Mouse (Mus musculus) liver, embryonic 12.5 days (tissue): Measurements from ENCODE around the gene Ptger1. TPM values are rescaled to one million over a fixed set of nuclear protein-coding genes. Genes with fewer than 3 reads are reported as not detected.

Source experiments
- ATAC-seq: fragments of 200-750 bp; cut with Nextera tagmentation; 2 replicates; pipeline ENCODE4 v1.8.0; 2017; ENCODE audit warnings: moderate number of reproducible peaks, mild to moderate bottlenecking, moderate library complexity
- H3K27ac ChIP-seq: fragments of 300-500 bp; sonication (generic); 2 replicates; pipeline ENCODE4 v1.5.1; 2016; ENCODE audit warnings: mild to moderate bottlenecking
- H3K27me3 ChIP-seq: fragments of 300-500 bp; sonication (generic); replicated peaks from 2 replicates; pipeline ENCODE4 v1.6.1; 2016; ENCODE audit warnings: mild to moderate bottlenecking, moderate library complexity
- H3K36me3 ChIP-seq: fragments of 300-500 bp; sonication (generic); 2 replicates; pipeline ENCODE4 v1.6.1; 2016; ENCODE audit warnings: mild to moderate bottlenecking, moderate library complexity
- H3K4me1 ChIP-seq: fragments of 300-500 bp; sonication (generic); 2 replicates; pipeline ENCODE4 v1.6.1; 2016
- H3K4me2 ChIP-seq: fragments of 300-500 bp; sonication (generic); 2 replicates; pipeline ENCODE4 v1.6.1; 2016; ENCODE audit warnings: mild to moderate bottlenecking, moderate library complexity
- H3K4me3 ChIP-seq: fragments of 300-500 bp; sonication (generic); 2 replicates; pipeline ENCODE4 v1.5.1; 2016; ENCODE audit warnings: mild to moderate bottlenecking, moderate library complexity
- H3K9ac ChIP-seq: fragments of 300-500 bp; sonication (generic); 2 replicates; pipeline ENCODE4 v1.6.1; 2016; ENCODE audit warnings: mild to moderate bottlenecking, moderate library complexity
- H3K9me3 ChIP-seq: fragments of 300-500 bp; sonication (generic); replicated peaks from 2 replicates; pipeline ENCODE4 v1.6.1; 2016; ENCODE audit warnings: mild to moderate bottlenecking, moderate library complexity
- WGBS: fragments of 180-500 bp; shearing (Covaris S2); methylation state at CpG from one replicate; pipeline ENCODE4 v1.1.7; 2016; ENCODE audit not compliant: insufficient replicate concordance; 5-methylcytosine and 5-hydroxymethylcytosine counted together
- polyA plus RNA-seq: library from polyadenylated mRNA; unstranded; fragments of >200 nt; fragmentation: Nextera tagmentation; extraction: Ambion mirVana; gene quantifications from 2 replicates; pipeline ENCODE4 v1.2.1, GENCODE M21; 2016

Ptger1 gene
- polyA plus RNA-seq, 1 experiment from 2014 or later, result 0.25 TPM

DNA sequence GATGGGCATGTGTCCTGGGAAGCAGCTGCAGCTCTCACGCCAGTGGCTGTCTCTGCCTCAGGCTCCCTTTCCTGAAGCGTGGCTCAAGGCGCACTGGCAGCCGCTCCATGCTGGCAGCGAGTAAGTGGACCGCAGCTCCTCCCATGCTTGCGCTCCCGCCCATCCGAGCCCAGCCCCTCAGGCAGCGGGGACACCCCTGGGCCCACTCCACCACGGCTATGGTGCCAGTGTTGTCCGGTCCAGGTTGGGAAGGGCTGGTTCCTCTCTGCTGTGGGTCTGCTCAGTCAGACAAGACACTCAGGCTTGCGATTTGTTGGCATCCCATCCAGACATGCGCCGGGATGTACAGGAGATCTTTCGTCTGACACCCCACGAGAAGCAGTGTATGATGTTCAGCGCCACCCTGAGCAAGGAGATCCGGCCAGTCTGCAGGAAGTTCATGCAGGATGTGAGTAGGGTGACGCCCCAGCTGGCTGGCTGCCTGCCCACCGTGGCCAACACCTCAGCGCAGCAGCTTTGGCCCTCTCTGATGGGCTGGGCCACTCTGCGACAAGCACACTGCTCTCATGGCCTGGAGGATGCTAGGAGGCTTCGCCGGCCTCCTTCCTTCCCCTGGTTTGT is 55.0 kb downstream of the Ptger1 start:
- WGBS, result 88% methylated on average over 25 of the region's 25 CpGs
- H3K9me3 ChIP-seq, result no peaks in the 10 kb centered on the region
- no peak for ATAC-seq

More for the DNA sequence above, 55.0 kb downstream of the Ptger1 start:
- H3K4me3 ChIP-seq, result no peak overlapping the region
- peaks cover 26% of the 10 kb centered on the region for H3K4me1 ChIP-seq
- H3K9ac ChIP-seq, result no peak overlapping the region
- H3K27ac ChIP-seq, result no peak overlapping the region
- no peak overlapping the region for H3K4me2 ChIP-seq
- H3K36me3 ChIP-seq, result peaks cover 87% of the 10 kb centered on the region
- H3K27me3 ChIP-seq, result no peaks in the 10 kb centered on the region

Other genes starting within 250 kb of the Ptger1 start
- gene Scoc, start 208.3 kb upstream of the Ptger1 start, polyA plus RNA-seq, result 78.8 and 84.8 TPM in 2 replicates
- not detected in 2 replicates for gene Olfr370, start 130.9 kb upstream of the Ptger1 start, polyA plus RNA-seq
- 290 and 291 TPM in 2 replicates for gene Ndufb7, start 100.0 kb upstream of the Ptger1 start, polyA plus RNA-seq
- 371 and 378 TPM in 2 replicates for gene Tecr, start 58.7 kb upstream of the Ptger1 start, polyA plus RNA-seq
- gene Dnajb1, start 58.5 kb upstream of the Ptger1 start, polyA plus RNA-seq, result 65.1 and 69.8 TPM in 2 replicates
- 80.0 and 80.4 TPM in 2 replicates for gene Gipc1, start 14.0 kb upstream of the Ptger1 start, polyA plus RNA-seq
- gene Pkn1, start 32.5 kb downstream of the Ptger1 start, polyA plus RNA-seq, result 17.5 and 19.5 TPM in 2 replicates
- gene Ddx39, start 48.5 kb downstream of the Ptger1 start, polyA plus RNA-seq, result 270 and 299 TPM in 2 replicates
- 11.5 and 12.5 TPM in 2 replicates for gene Adgre5, start 74.6 kb downstream of the Ptger1 start, polyA plus RNA-seq
- 4.9 and 5.3 TPM in 2 replicates for gene Adgrl1, start 233.4 kb downstream of the Ptger1 start, polyA plus RNA-seq